Mouse (Mus musculus) embryonic facial prominence, embryonic 11.5 days (tissue): ENCODE measurements around the gene Cdc42ep2. TPM values are rescaled to one million over a fixed set of nuclear protein-coding genes. Genes with fewer than 3 reads are reported as not detected.

Experiments
- ATAC-seq: fragments of 200-750 bp; cut with Nextera tagmentation; replicated peaks from 2 replicates; pipeline ENCODE4 v1.8.0; 2017; ENCODE audit warnings: low read depth; ENCODE audit not compliant: insufficient number of reproducible peaks, low FRiP score, low TSS enrichment
- DNase-seq: peaks from one replicate; pipeline ENCODE4 v3.0.0-alpha.2; 2015; ENCODE audit warnings: low spot score
- H3K27ac ChIP-seq: fragments of 300-500 bp; sonication (generic); replicated peaks from 2 replicates; pipeline ENCODE4 v1.5.1; 2014; ENCODE audit warnings: mild to moderate bottlenecking, low read depth, low read length, control low read depth
- H3K27me3 ChIP-seq: fragments of 300-500 bp; sonication (generic); 2 replicates; pipeline ENCODE4 v1.6.1; 2014; ENCODE audit warnings: mild to moderate bottlenecking, low read length, moderate library complexity, mixed read lengths; ENCODE audit not compliant: control insufficient read depth, insufficient read depth
- H3K36me3 ChIP-seq: fragments of 300-500 bp; sonication (generic); replicated peaks from 2 replicates; pipeline ENCODE4 v1.6.1; 2014; ENCODE audit warnings: low read depth, mild to moderate bottlenecking, low read length, moderate library complexity, mixed read lengths; ENCODE audit not compliant: control insufficient read depth, insufficient read depth
- H3K4me1 ChIP-seq: fragments of 300-500 bp; sonication (generic); 2 replicates; pipeline ENCODE4 v1.6.1; 2014; ENCODE audit warnings: low read length, mixed read lengths; ENCODE audit not compliant: control insufficient read depth, insufficient read depth
- H3K4me2 ChIP-seq: fragments of 300-500 bp; sonication (generic); 2 replicates; pipeline ENCODE4 v1.6.1; 2014; ENCODE audit warnings: low read depth, mild to moderate bottlenecking, control low read depth, low read length, moderate library complexity
- H3K4me3 ChIP-seq: fragments of 300-500 bp; sonication (generic); 2 replicates; pipeline ENCODE4 v1.5.1; 2014; ENCODE audit warnings: low read depth, low read length, control low read depth
- H3K9ac ChIP-seq: fragments of 300-500 bp; sonication (generic); replicated peaks from 2 replicates; pipeline ENCODE4 v1.6.1; 2014; ENCODE audit warnings: mild to moderate bottlenecking, control low read depth, low read length
- H3K9me3 ChIP-seq: fragments of 300-500 bp; sonication (generic); replicated peaks from 2 replicates; pipeline ENCODE4 v1.6.1; 2016; ENCODE audit warnings: mild to moderate bottlenecking, low read length, inconsistent platforms, mixed read lengths; ENCODE audit not compliant: control insufficient read depth
- WGBS: fragments of 180-500 bp; shearing (Covaris S2); extraction: QIAGEN DNeasy Blood & Tissue Kit; methylation state at CpG from one replicate; pipeline ENCODE4 v1.1.7; 2014; 5-methylcytosine and 5-hydroxymethylcytosine counted together
- polyA plus RNA-seq: library from polyadenylated mRNA; unstranded; fragments of >200 nt; fragmentation: Nextera tagmentation; extraction: Ambion mirVana; gene quantifications from 2 replicates; pipeline ENCODE4 v1.2.1, GENCODE M21; 2014

The Cdc42ep2 gene
- polyA plus RNA-seq, 1 experiment from 2014 or later, result 2.4 TPM

GRCm38 (mm10) chr19:5877618-5878361, 46.8 kb downstream of the Cdc42ep2 start, which contains the start of gene Slc25a45:
Gene Slc25a45 (plus strand): TSS chr19:5877808.
- Histone ChIP-seq H3K9me3 (no peaks in the 10 kb centered on the region), H3K27me3 (no peaks in the 10 kb centered on the region), H3K4me1 (no peaks in the 10 kb centered on the region), H3K4me3 (no peak within 1 kb of the TSS), H3K4me2 (no peak within 1 kb of the TSS), H3K27ac (no peak within 1 kb of the TSS), H3K36me3 (no peaks in the 10 kb centered on the region), H3K9ac (no peak within 1 kb of the TSS)
- DNase-seq (peak; percentile 76), ATAC-seq (peak; percentile 54; the same call in 1 of the 2 replicates)
- 37% methylated on average over 15 of the region's 15 CpGs for WGBS

GRCm38 (mm10) chr19:5874969-5875480, 49.6 kb downstream of the Cdc42ep2 start, which contains the start of gene Frmd8:
Gene Frmd8 (minus strand): TSS chr19:5875274.
- peak; percentile 68 for ATAC-seq
- under 1% methylated on average over 37 of the region's 37 CpGs for WGBS
- Histone ChIP-seq H3K27ac (0 out of 2 replicates have a peak within 1 kb of the TSS, but pooled peaks have one; percentile 13), H3K4me2 (peak within 1 kb of the TSS; percentile 78), H3K4me3 (peak within 1 kb of the TSS; percentile 75), H3K9me3 (no peaks in the 10 kb centered on the region), H3K9ac (peak within 1 kb of the TSS; percentile 81), H3K4me1 (peaks cover 10% of the 10 kb centered on the region), H3K36me3 (no peaks in the 10 kb centered on the region), H3K27me3 (no peaks in the 10 kb centered on the region)
- peak; percentile 98 for DNase-seq

- WGBS, result 16% methylated on average over 13 of the region's 13 CpGs
- DNase-seq (no peak), ATAC-seq (no peak)
- H3K4me3 ChIP-seq, result peak overlapping the region; percentile 75
- H3K9me3 ChIP-seq, result no peaks in the 10 kb centered on the region
- H3K9ac ChIP-seq, result peak overlapping the region; percentile 81
- H3K36me3 ChIP-seq, result no peaks in the 10 kb centered on the region; the same call in 1 of the 2 replicates
- peak overlapping the region; percentile 78 for H3K4me2 ChIP-seq
- peaks cover 10% of the 10 kb centered on the region for H3K4me1 ChIP-seq
- 0 out of 2 replicates have a peak overlapping the region, but pooled peaks have one; percentile 13 for H3K27ac ChIP-seq
- no peaks in the 10 kb centered on the region for H3K27me3 ChIP-seq
Measured at GRCm38 (mm10) chr19:5874391-5874968, 50.1 kb downstream of the Cdc42ep2 start.

GRCm38 (mm10) chr19:5872931-5873556, 51.6 kb downstream of the Cdc42ep2 start:
- WGBS, result 87% methylated on average over 19 of the region's 19 CpGs
- Histone ChIP-seq H3K27ac (no peak overlapping the region), H3K9me3 (no peaks in the 10 kb centered on the region), H3K9ac (no peak overlapping the region; the same call in 1 of the 2 replicates), H3K36me3 (no peaks in the 10 kb centered on the region; the same call in 1 of the 2 replicates), H3K4me1 (peaks cover 10% of the 10 kb centered on the region), H3K4me3 (no peak overlapping the region), H3K4me2 (no peak overlapping the region), H3K27me3 (no peaks in the 10 kb centered on the region)
- ATAC-seq, result no peak
- no peak for DNase-seq

DNA sequence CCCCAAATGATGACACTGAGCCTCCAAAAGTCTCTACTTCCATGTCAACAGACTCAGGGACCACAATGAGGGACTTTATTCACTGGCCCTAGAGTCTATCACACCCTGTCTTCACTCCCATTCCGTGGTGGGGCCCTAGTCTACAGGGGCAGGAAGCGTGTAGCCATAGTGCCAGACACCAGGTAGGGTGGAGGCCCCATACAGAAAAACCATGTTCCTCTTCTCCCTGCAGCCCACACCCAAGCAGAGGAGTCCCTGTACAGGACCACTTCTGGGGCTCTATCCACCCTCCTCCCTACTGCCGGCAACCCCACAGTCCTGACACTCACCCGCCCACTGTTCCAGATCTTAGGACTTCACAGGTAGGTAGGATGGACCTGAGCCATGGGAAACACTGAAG, 52.1 kb downstream of the Cdc42ep2 start:
- Histone ChIP-seq H3K9ac (no peak overlapping the region), H3K27ac (no peak overlapping the region)

GRCm38 (mm10) chr19:5871683-5872082, 52.9 kb downstream of the Cdc42ep2 start:
- H3K27ac ChIP-seq, result peak overlapping the region; percentile 76
- no peak overlapping the region for H3K4me3 ChIP-seq
- H3K4me1 ChIP-seq, result peaks cover 10% of the 10 kb centered on the region
- ATAC-seq (no peak), DNase-seq (peak; percentile 9)
- H3K36me3 ChIP-seq, result no peaks in the 10 kb centered on the region; the same call in 1 of the 2 replicates
- peak overlapping the region; percentile 16; the same call in 1 of the 2 replicates for H3K4me2 ChIP-seq
- no peaks in the 10 kb centered on the region for H3K27me3 ChIP-seq
- WGBS, result 41% methylated on average over 6 of the region's 6 CpGs
- H3K9ac ChIP-seq, result peak overlapping the region; percentile 44; the same call in 1 of the 2 replicates
- H3K9me3 ChIP-seq, result no peaks in the 10 kb centered on the region

More for the DNA sequence above, 52.1 kb downstream of the Cdc42ep2 start:
- no peak overlapping the region for H3K4me2 ChIP-seq
- peaks cover 10% of the 10 kb centered on the region for H3K4me1 ChIP-seq
- no peaks in the 10 kb centered on the region; the same call in 1 of the 2 replicates for H3K36me3 ChIP-seq
- H3K4me3 ChIP-seq, result no peak overlapping the region
- ATAC-seq (no peak), DNase-seq (no peak)
- 87% methylated on average over 4 of the region's 4 CpGs for WGBS
- H3K9me3 ChIP-seq, result no peaks in the 10 kb centered on the region
- H3K27me3 ChIP-seq, result no peaks in the 10 kb centered on the region

- 0% methylated on average over 5 of the region's 7 CpGs for WGBS
- H3K27ac ChIP-seq, result peak overlapping the region; percentile 76
- H3K9ac ChIP-seq, result peak overlapping the region; percentile 44
- ATAC-seq (peak; percentile 63), DNase-seq (peak; percentile 77)
- H3K36me3 ChIP-seq, result no peaks in the 10 kb centered on the region; the same call in 1 of the 2 replicates
- no peaks in the 10 kb centered on the region for H3K9me3 ChIP-seq
- peaks cover 10% of the 10 kb centered on the region for H3K4me1 ChIP-seq
- H3K4me3 ChIP-seq, result no peak overlapping the region
- H3K4me2 ChIP-seq, result peak overlapping the region; percentile 16
- H3K27me3 ChIP-seq, result no peaks in the 10 kb centered on the region
Measured at GRCm38 (mm10) chr19:5871273-5871672, 53.3 kb downstream of the Cdc42ep2 start.
